Mouse (Mus musculus) embryonic facial prominence, embryonic 10.5 days (tissue): ENCODE results near the gene Med13l. TPM values are rescaled to one million over a fixed set of nuclear protein-coding genes. Genes with fewer than 3 reads are reported as not detected.
A peak's percentile ranks its signal among the peaks of the same experiment; 100 is the strongest.

Source experiments
- DNase-seq: peaks from one replicate; pipeline ENCODE4 v3.0.0-alpha.2; 2017; ENCODE audit warnings: low spot score
- H3K27ac ChIP-seq: fragments of 300-500 bp; sonication (generic); replicated peaks from 2 replicates; pipeline ENCODE4 v1.5.1; 2016; ENCODE audit warnings: mild to moderate bottlenecking
- H3K27me3 ChIP-seq: fragments of 300-500 bp; sonication (generic); replicated peaks from 2 replicates; pipeline ENCODE4 v1.6.1; 2016; ENCODE audit warnings: low read depth, mild to moderate bottlenecking; ENCODE audit not compliant: poor library complexity, severe bottlenecking
- H3K36me3 ChIP-seq: fragments of 300-500 bp; sonication (generic); replicated peaks from 2 replicates; pipeline ENCODE4 v1.6.1; 2016; ENCODE audit warnings: mild to moderate bottlenecking, moderate library complexity
- H3K4me1 ChIP-seq: fragments of 300-500 bp; sonication (generic); 2 replicates; pipeline ENCODE4 v1.6.1; 2016
- H3K4me3 ChIP-seq: fragments of 300-500 bp; sonication (generic); 2 replicates; pipeline ENCODE4 v1.5.1; 2016; ENCODE audit warnings: mild to moderate bottlenecking, moderate library complexity
- H3K9me3 ChIP-seq: fragments of 300-500 bp; sonication (generic); 2 replicates; pipeline ENCODE4 v1.6.1; 2016; ENCODE audit warnings: mild to moderate bottlenecking
- WGBS: fragments of 180-500 bp; shearing (Covaris S2); methylation state at CpG from one replicate; pipeline ENCODE4 v1.1.7; 2016; 5-methylcytosine and 5-hydroxymethylcytosine counted together
- polyA plus RNA-seq: library from polyadenylated mRNA; unstranded; fragments of >200 nt; fragmentation: Nextera tagmentation; extraction: Ambion mirVana; gene quantifications from 2 replicates; pipeline ENCODE4 v1.2.1, GENCODE M21; 2016

The Med13l gene
- polyA plus RNA-seq, 1 experiment from 2014 or later: 11.6 TPM

- Histone ChIP-seq H3K9me3 (no peaks in the 10 kb centered on the region), H3K27ac (no peak overlapping the region), H3K27me3 (no peaks in the 10 kb centered on the region), H3K36me3 (peaks cover 98% of the 10 kb centered on the region), H3K4me1 (no peaks in the 10 kb centered on the region), H3K4me3 (no peak overlapping the region)
- DNase-seq: no peak
- WGBS: 90% methylated on average over 10 of the region's 10 CpGs
Measured at GRCm38 (mm10) chr5:118747026-118747425, 186.5 kb downstream of the Med13l start.

- Histone ChIP-seq H3K4me1 (no peaks in the 10 kb centered on the region), H3K27ac (no peak overlapping the region), H3K27me3 (no peaks in the 10 kb centered on the region), H3K9me3 (no peaks in the 10 kb centered on the region), H3K36me3 (peaks cover 100% of the 10 kb centered on the region), H3K4me3 (no peak overlapping the region)
- WGBS: 72% methylated on average over 13 of the region's 13 CpGs
- DNase-seq: no peak
Measured at GRCm38 (mm10) chr5:118751446-118752179, 191.1 kb downstream of the Med13l start.

GRCm38 (mm10) chr5:118752868-118753267 lies 192.4 kb downstream of the Med13l start:
- Histone ChIP-seq H3K27ac (no peak overlapping the region), H3K27me3 (no peaks in the 10 kb centered on the region), H3K4me1 (peaks cover 8% of the 10 kb centered on the region), H3K36me3 (peaks cover 100% of the 10 kb centered on the region), H3K9me3 (no peaks in the 10 kb centered on the region), H3K4me3 (no peak overlapping the region)
- 90% methylated on average over 3 of the region's 3 CpGs for WGBS
- no peak for DNase-seq

DNA sequence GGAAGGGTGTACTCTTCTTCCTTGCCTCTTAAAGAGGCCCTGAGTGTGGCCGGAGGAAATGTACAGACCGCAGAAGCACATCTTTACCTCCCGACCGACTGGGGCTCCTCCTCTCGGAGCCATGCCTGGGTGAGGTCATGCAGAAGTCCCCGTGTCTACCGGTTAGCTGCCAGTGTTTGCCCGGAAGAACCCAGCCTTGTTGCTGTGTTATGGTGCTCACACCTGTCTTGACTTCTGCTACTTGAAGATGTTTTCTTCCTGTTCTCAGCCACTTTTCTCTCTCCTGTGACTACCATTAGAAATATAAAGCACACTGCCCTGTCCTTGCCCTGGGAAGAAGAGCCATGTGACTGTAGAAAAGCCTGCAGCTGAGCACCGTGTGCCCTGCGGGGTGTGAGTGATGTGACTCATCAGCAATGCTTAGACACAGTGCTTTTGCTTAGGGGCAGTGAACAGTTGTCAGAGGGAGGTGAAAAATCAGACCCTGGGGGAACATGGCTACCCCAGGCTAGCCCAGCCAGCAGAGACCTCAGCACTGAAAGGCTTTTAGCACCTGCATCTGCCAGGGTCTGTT lies 193.1 kb downstream of the Med13l start:
- Histone ChIP-seq H3K9me3 (no peaks in the 10 kb centered on the region), H3K27ac (no peak overlapping the region), H3K4me3 (no peak overlapping the region), H3K27me3 (no peaks in the 10 kb centered on the region), H3K4me1 (peaks cover 14% of the 10 kb centered on the region), H3K36me3 (peaks cover 100% of the 10 kb centered on the region)
- no peak for DNase-seq
- WGBS: 84% methylated on average over 10 of the region's 10 CpGs

DNA sequence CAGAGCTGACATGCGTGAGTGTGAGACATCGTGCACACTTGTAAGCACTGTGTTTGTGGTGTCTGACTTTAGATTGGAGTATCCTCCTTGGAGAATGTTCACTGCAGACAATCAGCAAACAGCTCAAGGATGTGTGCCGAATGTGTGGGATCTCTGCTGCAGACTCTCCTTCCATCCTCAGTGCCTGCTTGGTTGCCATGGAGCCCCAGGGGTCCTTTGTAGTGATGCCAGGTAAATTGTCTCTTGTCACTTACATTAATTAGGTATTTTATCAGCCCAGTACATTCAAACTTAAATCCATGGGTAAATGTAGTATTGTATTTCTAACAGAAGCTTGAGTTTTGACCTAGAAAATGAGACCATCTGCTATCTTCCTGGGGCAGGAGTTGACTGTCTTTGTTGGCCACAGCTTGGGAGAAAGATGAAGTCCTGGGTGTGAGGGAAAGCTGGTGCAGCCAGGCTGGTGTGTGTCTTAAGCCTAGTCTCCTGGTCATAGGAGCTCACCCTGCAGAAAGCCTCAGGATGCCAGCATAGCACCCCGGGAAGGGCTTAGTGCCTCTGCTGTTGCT lies 193.8 kb downstream of the Med13l start:
- no peak overlapping the region for H3K27ac ChIP-seq
- H3K27me3 ChIP-seq: no peaks in the 10 kb centered on the region
- DNase-seq: no peak
- H3K9me3 ChIP-seq: no peaks in the 10 kb centered on the region
- 90% methylated on average over 4 of the region's 4 CpGs for WGBS
- H3K4me1 ChIP-seq: peaks cover 14% of the 10 kb centered on the region
- peaks cover 100% of the 10 kb centered on the region for H3K36me3 ChIP-seq
- no peak overlapping the region for H3K4me3 ChIP-seq

DNA sequence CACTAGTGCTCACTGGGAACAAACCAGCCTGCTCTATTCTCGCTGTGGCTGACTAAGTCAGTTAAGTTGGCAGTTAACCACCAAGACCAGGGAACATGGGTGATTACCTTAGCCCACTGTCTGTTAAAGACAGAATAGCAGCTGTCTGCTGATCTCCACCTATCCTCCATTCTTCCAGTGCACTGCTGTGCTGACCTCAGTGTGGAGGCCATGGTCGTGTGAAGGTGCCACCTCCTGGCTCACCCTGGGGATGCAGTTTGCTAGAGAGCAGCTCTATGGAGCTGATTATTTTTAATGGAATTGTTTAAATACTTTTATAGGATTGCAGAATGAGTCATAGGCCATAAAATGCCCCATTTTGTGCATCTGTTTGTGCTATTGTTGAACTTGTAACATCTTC lies 195.6 kb downstream of the Med13l start:
- no peak overlapping the region for H3K4me3 ChIP-seq
- no peak for DNase-seq
- peaks cover 14% of the 10 kb centered on the region for H3K4me1 ChIP-seq
- WGBS: 80% methylated on average over 2 of the region's 2 CpGs
- no peak overlapping the region for H3K27ac ChIP-seq
- H3K36me3 ChIP-seq: peaks cover 100% of the 10 kb centered on the region
- H3K27me3 ChIP-seq: no peaks in the 10 kb centered on the region
- no peaks in the 10 kb centered on the region for H3K9me3 ChIP-seq

DNA sequence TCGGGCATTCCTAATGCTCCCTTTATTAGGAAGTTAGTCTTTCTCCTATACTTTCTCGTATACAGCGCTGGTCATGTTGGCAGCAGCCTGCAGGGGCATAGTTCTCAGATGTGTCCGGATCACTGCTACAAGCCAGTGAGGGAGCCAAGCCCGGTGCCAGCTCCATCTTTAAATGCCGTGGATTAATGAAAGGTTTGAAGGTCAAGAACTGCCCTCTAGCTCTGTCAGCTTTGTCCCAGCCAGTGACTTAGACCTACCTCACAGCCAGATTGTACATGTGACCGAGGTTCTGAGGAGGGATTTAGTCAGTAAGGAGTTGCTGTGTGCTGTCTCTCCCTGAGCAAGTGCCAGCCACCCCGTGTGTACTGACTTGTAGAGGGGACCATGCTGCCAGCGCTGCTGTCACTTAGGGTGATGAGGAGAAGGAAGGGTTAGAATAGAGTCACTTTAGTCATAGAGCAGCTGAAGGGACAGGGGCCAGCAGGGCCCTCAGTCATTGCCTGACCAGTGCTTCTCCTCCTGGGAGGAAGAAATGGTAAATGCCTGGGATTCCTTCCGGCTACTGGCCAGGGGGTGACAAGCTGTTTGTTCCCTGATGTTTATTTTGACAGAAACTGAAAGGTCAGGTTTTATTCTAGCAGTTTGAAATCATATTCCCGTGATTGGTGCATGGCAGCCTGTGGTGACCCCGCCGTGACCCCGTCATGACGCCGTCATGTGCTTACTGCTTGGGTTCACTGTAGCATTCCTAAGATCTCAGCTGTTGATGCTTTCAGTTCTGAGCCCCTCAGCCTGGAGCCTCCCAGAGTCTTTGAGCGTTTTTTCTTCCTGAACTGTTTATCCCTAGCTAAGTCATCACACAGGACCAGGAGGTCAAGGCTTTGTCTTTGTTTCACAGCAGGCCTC lies 197.2 kb downstream of the Med13l start:
- no peak overlapping the region for H3K27ac ChIP-seq
- H3K36me3 ChIP-seq: peaks cover 100% of the 10 kb centered on the region
- no peaks in the 10 kb centered on the region for H3K27me3 ChIP-seq
- peaks cover 14% of the 10 kb centered on the region for H3K4me1 ChIP-seq
- H3K4me3 ChIP-seq: no peak overlapping the region
- H3K9me3 ChIP-seq: no peaks in the 10 kb centered on the region
- 70% methylated on average over 17 of the region's 17 CpGs for WGBS
- DNase-seq: peak; percentile 44

GRCm38 (mm10) chr5:118760986-118761385 lies 200.5 kb downstream of the Med13l start:
- Histone ChIP-seq H3K27me3 (no peaks in the 10 kb centered on the region), H3K36me3 (peaks cover 85% of the 10 kb centered on the region), H3K9me3 (no peaks in the 10 kb centered on the region), H3K4me1 (peaks cover 14% of the 10 kb centered on the region), H3K4me3 (no peak overlapping the region), H3K27ac (no peak overlapping the region)
- no peak for DNase-seq
- 93% methylated on average over 10 of the region's 10 CpGs for WGBS

- Histone ChIP-seq H3K27me3 (no peaks in the 10 kb centered on the region), H3K4me1 (peaks cover 8% of the 10 kb centered on the region), H3K9me3 (no peaks in the 10 kb centered on the region), H3K4me3 (no peak overlapping the region), H3K36me3 (peaks cover 70% of the 10 kb centered on the region), H3K27ac (no peak overlapping the region)
- no peak for DNase-seq
- WGBS: 89% methylated on average over 18 of the region's 18 CpGs
Measured at GRCm38 (mm10) chr5:118762499-118763185, 202.2 kb downstream of the Med13l start.

- Histone ChIP-seq H3K27ac (no peak overlapping the region), H3K4me3 (no peak overlapping the region), H3K4me1 (peaks cover 2% of the 10 kb centered on the region; the same call in 1 of the 2 replicates), H3K27me3 (no peaks in the 10 kb centered on the region), H3K9me3 (no peaks in the 10 kb centered on the region), H3K36me3 (peaks cover 63% of the 10 kb centered on the region)
- DNase-seq: peak; percentile 48
- WGBS: 58% methylated on average over 5 of the region's 5 CpGs
Measured at GRCm38 (mm10) chr5:118763353-118763752, 202.9 kb downstream of the Med13l start.

- H3K27ac ChIP-seq: no peak overlapping the region
- peaks cover 22% of the 10 kb centered on the region; the same call in 1 of the 2 replicates for H3K27me3 ChIP-seq
- H3K4me1 ChIP-seq: peaks cover 11% of the 10 kb centered on the region
- peaks cover 8% of the 10 kb centered on the region for H3K36me3 ChIP-seq
- WGBS: 39% methylated on average over 6 of the region's 6 CpGs
- DNase-seq: peak; percentile 39
- H3K9me3 ChIP-seq: no peaks in the 10 kb centered on the region
- H3K4me3 ChIP-seq: no peak overlapping the region
Measured at GRCm38 (mm10) chr5:118769143-118769542, 208.7 kb downstream of the Med13l start.

DNA sequence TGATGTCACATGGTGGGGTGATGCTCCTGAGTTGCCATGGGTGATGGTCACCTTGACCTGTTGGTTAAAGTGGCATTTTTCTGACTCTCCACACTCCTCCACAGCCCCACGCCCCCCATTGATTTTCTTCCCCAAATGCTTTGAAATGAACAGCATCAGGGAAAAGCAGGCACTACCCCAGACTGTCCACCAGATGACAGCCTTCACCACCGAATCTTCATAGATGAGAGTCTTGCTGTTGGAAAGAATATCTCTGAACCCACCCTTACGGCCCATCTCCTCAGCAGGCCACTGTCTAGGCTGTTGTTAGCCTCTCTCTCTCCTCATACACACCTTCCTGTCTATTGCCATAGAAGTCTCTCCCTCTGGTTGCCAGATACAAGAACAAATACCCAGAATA lies 213.4 kb downstream of the Med13l start:
- Histone ChIP-seq H3K27me3 (peaks cover 25% of the 10 kb centered on the region; the same call in 1 of the 2 replicates), H3K36me3 (no peaks in the 10 kb centered on the region), H3K9me3 (no peaks in the 10 kb centered on the region), H3K4me3 (no peak overlapping the region), H3K4me1 (peaks cover 16% of the 10 kb centered on the region), H3K27ac (no peak overlapping the region)
- DNase-seq: peak; percentile 52
- 36% methylated on average over 3 of the region's 3 CpGs for WGBS
